Mouse (Mus musculus) stomach, embryonic 16.5 days (tissue): ENCODE results near the gene Catsperd. TPM values are rescaled to one million over a fixed set of nuclear protein-coding genes. Genes with fewer than 3 reads are reported as not detected.
"Not testable (repeated sequence)": the region's sequence is repeated elsewhere in the genome, so short reads cannot be mapped to it uniquely, and the experiment has no call there.

Experiments used
- ATAC-seq: fragments of 200-750 bp; cut with Nextera tagmentation; 2 replicates; pipeline ENCODE4 v1.8.0; 2017; ENCODE audit warnings: moderate number of reproducible peaks, moderate TSS enrichment; ENCODE audit not compliant: insufficient read depth, low FRiP score
- H3K27ac ChIP-seq: fragments of 300-500 bp; sonication (generic); 2 replicates; pipeline ENCODE4 v1.5.1; 2014; ENCODE audit warnings: low read length
- H3K27me3 ChIP-seq: fragments of 300-500 bp; sonication (generic); 2 replicates; pipeline ENCODE4 v1.6.1; 2014; ENCODE audit warnings: low read length, control low read depth, mixed read lengths; ENCODE audit not compliant: control insufficient read depth, insufficient read depth
- H3K36me3 ChIP-seq: fragments of 300-500 bp; sonication (generic); 2 replicates; pipeline ENCODE4 v1.6.1; 2014; ENCODE audit warnings: low read length; ENCODE audit not compliant: control insufficient read depth, insufficient read depth
- H3K4me1 ChIP-seq: fragments of 300-500 bp; sonication (generic); 2 replicates; pipeline ENCODE4 v1.6.1; 2014; ENCODE audit warnings: low read length, control low read depth, mixed read lengths; ENCODE audit not compliant: control insufficient read depth, insufficient read depth
- H3K4me2 ChIP-seq: fragments of 300-500 bp; sonication (generic); 2 replicates; pipeline ENCODE4 v1.6.1; 2014; ENCODE audit warnings: low read depth, low read length, mixed read lengths
- H3K4me3 ChIP-seq: fragments of 300-500 bp; sonication (generic); replicated peaks from 2 replicates; pipeline ENCODE4 v1.5.1; 2014; ENCODE audit warnings: mild to moderate bottlenecking, low read length
- H3K9ac ChIP-seq: fragments of 300-500 bp; sonication (generic); 2 replicates; pipeline ENCODE4 v1.6.1; 2014; ENCODE audit warnings: low read length
- H3K9me3 ChIP-seq: fragments of 300-500 bp; sonication (generic); replicated peaks from 2 replicates; pipeline ENCODE4 v1.6.1; 2016; ENCODE audit warnings: low read length, control low read depth; ENCODE audit not compliant: control insufficient read depth
- WGBS: fragments of 180-500 bp; shearing (Covaris S2); extraction: QIAGEN DNeasy Blood & Tissue Kit; methylation state at CpG from one replicate; pipeline ENCODE4 v1.1.7; 2014; 5-methylcytosine and 5-hydroxymethylcytosine counted together
- polyA plus RNA-seq: library from polyadenylated mRNA; unstranded; fragments of >200 nt; fragmentation: Nextera tagmentation; extraction: Ambion mirVana; gene quantifications from 2 replicates; pipeline ENCODE4 v1.2.1, GENCODE M21; 2015

Catsperd gene
- polyA plus RNA-seq, 1 experiment from 2014 or later: 0.65 TPM

DNA sequence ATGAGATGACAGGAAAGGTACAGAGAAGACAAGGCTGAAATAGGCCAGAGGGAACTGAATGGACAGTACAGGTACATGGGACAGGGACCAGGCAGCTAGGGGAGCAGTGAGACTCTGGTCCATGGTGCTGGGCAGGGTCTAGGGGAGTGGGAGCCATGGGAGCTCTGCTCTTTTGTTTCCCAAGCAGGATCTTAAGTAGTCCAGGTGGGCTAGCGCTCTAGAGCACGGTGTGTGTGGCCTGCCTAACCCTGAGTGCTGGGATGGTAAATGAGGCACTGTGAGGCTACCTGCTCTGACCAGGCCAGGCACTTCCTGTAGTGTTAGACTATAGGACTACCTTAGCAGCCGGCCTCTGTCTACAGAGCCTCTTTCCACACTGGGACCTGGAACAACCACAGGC, 11.2 kb upstream of the Catsperd start:
- Histone ChIP-seq H3K4me2 (no peak overlapping the region), H3K4me3 (no peak overlapping the region), H3K27ac (no peak overlapping the region), H3K36me3 (peaks cover 43% of the 10 kb centered on the region), H3K9ac (no peak overlapping the region), H3K4me1 (peaks cover 15% of the 10 kb centered on the region), H3K9me3 (no peaks in the 10 kb centered on the region), H3K27me3 (no peaks in the 10 kb centered on the region)
- 76% methylated on average over 3 of the region's 3 CpGs for WGBS
- ATAC-seq: no peak

DNA sequence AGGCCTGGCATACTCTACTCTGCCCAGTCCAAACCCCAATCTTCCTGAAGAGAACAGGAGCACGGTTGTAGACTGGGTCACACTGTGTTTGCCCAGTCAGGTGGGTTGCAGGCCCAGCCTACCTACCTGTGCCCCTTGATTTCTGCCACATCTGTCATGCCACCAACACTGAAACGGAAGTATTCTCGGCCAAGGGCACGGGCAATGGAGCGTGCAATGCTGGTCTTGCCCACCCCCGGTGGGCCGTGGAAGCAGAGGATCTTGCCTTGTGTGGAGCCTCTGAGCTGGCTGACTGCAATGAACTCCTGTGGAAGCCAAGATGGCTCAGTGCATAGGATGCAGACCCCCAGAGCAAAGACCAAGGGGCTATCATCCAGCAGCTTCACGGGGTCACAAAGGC, 10.3 kb upstream of the Catsperd start:
- Histone ChIP-seq H3K27ac (no peak overlapping the region), H3K4me3 (no peak overlapping the region), H3K9me3 (no peaks in the 10 kb centered on the region), H3K36me3 (peaks cover 48% of the 10 kb centered on the region), H3K4me1 (peaks cover 15% of the 10 kb centered on the region), H3K4me2 (no peak overlapping the region), H3K9ac (no peak overlapping the region), H3K27me3 (no peaks in the 10 kb centered on the region)
- 92% methylated on average over 8 of the region's 8 CpGs for WGBS
- no peak for ATAC-seq

DNA sequence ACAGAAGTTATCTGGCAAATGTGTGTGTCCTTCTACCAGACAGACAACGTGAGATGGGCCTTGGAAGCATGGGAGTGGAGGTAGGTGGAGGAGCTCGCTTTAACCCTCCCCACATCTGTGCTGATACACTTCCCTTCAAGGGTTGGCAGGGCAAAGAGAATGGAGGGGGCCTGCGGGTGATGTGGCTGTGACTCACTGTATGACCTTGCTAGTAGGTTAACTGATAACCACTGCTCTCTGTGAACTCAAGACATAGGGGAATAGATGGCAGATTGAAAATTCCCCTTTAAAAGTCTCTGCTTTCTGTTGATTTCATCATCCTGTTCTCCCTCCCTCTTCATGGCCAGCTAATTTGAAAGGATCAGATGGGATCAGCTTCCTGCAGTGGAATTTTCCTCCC, 2.4 kb upstream of the Catsperd start:
- H3K4me1 ChIP-seq: peaks cover 21% of the 10 kb centered on the region
- 71% methylated on average over 3 of the region's 3 CpGs for WGBS
- H3K27me3 ChIP-seq: no peaks in the 10 kb centered on the region
- no peak overlapping the region for H3K27ac ChIP-seq
- ATAC-seq: no peak
- no peaks in the 10 kb centered on the region for H3K9me3 ChIP-seq
- H3K9ac ChIP-seq: peak overlapping the region; percentile 10; the same call in 1 of the 2 replicates
- peaks cover 17% of the 10 kb centered on the region; the same call in 1 of the 2 replicates for H3K36me3 ChIP-seq
- H3K4me3 ChIP-seq: peak overlapping the region; percentile 97; the same call in 1 of the 2 replicates
- peak overlapping the region; percentile 97 for H3K4me2 ChIP-seq

DNA sequence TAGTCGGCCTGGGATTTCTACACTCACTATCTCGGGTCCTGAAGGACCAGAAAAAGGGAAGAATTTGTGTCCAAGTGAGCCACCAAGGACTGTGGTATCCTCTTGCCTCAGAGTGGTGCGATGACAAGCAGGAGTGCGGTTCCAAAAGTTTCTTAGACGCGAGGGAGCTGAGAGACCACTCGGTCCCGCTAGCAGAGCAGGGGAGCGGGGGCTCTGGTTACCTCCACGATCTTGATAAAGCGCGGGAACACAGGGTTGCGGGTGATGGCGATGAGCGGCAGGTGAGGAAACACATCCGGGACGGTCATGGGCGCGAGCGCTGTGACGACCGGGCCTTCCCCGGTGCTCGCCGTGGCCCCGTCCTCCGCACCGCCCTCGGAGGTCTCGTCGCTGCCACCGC, 1.7 kb upstream of the Catsperd start:
- H3K27me3 ChIP-seq: no peaks in the 10 kb centered on the region
- ATAC-seq: no peak
- peak overlapping the region; percentile 49; the same call in 1 of the 2 replicates for H3K27ac ChIP-seq
- peak overlapping the region; percentile 91 for H3K9ac ChIP-seq
- peak overlapping the region; percentile 97 for H3K4me2 ChIP-seq
- no peaks in the 10 kb centered on the region for H3K9me3 ChIP-seq
- H3K4me3 ChIP-seq: peak overlapping the region; percentile 97
- under 1% methylated on average over 32 of the region's 32 CpGs for WGBS
- peaks cover 14% of the 10 kb centered on the region; the same call in 1 of the 2 replicates for H3K36me3 ChIP-seq
- H3K4me1 ChIP-seq: peaks cover 21% of the 10 kb centered on the region

DNA sequence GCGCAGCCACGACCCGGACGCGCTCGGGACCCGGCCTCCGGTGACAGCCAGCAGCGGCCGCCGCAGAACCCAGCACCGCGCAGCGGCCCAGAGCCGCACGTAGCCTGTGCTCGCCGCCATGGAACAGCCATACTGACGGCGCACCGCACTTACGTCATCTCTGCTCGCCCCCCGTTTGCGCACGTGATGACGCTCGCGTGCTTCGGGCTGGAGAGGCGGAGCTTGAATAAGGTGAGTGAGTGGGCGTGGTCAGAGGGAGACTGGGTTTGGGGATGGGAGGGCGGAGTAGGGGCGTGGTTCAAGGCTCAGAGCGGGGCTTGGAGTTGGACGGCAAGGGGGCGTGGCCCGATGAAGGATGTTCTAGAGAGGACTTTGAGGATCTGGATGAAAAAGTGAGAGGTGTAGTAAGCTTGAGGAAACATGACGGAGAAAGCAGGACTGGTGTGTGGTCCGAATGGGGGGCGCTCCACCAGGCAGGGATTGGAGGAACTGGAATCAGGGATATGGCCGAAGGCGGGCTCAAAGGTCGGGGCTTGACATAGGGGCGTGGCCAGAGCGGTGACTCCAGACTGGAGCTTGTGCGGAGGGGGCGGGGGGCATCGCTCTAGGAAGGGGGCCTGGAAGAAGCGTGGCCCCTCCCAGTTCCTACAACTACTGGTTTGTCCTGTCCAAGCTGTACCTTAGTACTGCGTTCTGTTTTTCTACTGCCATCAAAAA, 1.0 kb upstream of the Catsperd start, which contains the start of gene Lonp1:
Gene Lonp1, minus strand, starts transcription at position 134 of the 717 bp plus-strand sequence.
- peak within 1 kb of the TSS; percentile 89 for H3K27ac ChIP-seq
- H3K9me3 ChIP-seq: no peaks in the 10 kb centered on the region
- H3K4me2 ChIP-seq: peak within 1 kb of the TSS; percentile 97
- no peaks in the 10 kb centered on the region for H3K27me3 ChIP-seq
- peak within 1 kb of the TSS; percentile 91 for H3K9ac ChIP-seq
- peaks cover 21% of the 10 kb centered on the region for H3K4me1 ChIP-seq
- peak within 1 kb of the TSS; percentile 97 for H3K4me3 ChIP-seq
- under 1% methylated on average over 50 of the region's 51 CpGs for WGBS
- peak; percentile 95 for ATAC-seq
- H3K36me3 ChIP-seq: peaks cover 10% of the 10 kb centered on the region; the same call in 1 of the 2 replicates

DNA sequence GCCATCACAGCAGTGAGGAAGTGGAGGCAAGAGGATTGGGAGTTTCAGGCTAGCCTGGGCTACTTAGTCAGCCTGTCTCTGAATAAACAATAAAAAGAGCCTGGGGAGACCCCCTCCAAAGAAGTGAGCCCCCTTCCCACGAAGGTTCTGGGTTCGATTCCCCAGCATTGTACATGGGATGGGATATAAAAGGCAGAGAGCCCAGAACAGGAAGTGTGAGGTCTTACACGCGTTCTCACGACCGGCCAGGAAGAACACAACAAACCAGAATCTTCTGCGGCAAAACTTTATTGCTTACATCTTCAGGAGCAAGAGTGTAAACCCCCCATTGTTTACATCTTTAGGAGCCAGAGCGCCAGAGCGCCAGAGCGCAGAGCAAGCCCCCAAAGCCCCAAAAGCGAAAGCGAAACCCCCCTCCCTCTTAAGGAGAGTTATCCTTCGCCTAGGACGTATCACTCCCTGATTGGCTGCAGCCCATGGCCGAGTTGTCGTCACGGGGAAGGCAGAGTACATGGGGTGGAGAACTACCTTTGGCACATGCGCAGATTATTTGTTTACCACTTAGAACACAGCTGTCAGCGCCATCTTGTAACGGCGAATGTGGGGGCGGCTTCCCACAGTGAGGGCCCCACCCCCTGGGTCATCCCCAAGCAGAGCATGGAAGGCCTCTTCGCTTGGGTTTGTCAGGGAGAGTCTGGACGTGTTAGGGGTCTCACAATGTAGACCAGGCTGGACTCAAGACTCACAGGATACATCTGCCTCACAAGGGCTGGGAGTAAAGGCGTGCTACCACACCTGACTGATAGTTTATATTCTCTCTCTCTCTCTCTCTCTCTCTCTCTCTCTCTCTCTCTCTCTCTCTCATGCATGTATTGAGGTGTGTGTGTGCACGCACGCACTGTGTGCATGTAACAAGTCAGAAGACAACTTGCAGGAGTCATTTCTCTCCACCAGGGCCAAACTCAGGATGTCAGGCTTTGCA, 2.1 kb downstream of the Catsperd start:
- H3K9me3 ChIP-seq, H3K4me3 ChIP-seq, ATAC-seq, H3K27ac ChIP-seq, H3K4me2 ChIP-seq, H3K36me3 ChIP-seq, H3K27me3 ChIP-seq, H3K9ac ChIP-seq: not testable (repeated sequence)
- whole genome bisulfite sequencing: 84% methylated on average over 26 of the region's 27 CpGs
- peaks cover 18% of the 10 kb centered on the region for H3K4me1 ChIP-seq

DNA sequence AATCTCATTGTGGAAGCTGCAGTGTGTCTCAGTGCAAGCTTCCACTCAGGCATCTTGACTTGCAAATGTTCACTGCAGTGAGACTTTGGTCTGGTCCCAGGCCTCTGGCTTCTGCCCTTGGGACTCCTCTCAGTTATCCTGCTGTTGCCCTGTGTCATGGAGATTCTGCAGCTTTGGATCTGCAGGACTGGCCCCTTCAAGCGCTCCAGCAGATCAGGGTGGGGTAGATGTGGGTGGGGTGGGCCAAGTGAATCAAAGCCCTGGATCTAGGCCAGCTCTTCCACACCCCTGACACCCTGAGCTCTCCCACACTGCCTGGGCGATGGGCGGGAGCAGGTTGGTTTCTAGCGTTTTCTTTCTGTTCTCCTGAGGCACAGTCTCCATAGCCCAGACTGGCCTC, 3.9 kb downstream of the Catsperd start:
- Histone ChIP-seq H3K4me2 (no peak overlapping the region), H3K9me3 (no peaks in the 10 kb centered on the region), H3K4me1 (peaks cover 7% of the 10 kb centered on the region; the same call in 1 of the 2 replicates), H3K9ac (no peak overlapping the region; the same call in 1 of the 2 replicates), H3K27ac (no peak overlapping the region), H3K4me3 (no peak overlapping the region), H3K36me3 (no peaks in the 10 kb centered on the region), H3K27me3 (no peaks in the 10 kb centered on the region)
- WGBS: 52% methylated on average over 4 of the region's 4 CpGs
- ATAC-seq: no peak

DNA sequence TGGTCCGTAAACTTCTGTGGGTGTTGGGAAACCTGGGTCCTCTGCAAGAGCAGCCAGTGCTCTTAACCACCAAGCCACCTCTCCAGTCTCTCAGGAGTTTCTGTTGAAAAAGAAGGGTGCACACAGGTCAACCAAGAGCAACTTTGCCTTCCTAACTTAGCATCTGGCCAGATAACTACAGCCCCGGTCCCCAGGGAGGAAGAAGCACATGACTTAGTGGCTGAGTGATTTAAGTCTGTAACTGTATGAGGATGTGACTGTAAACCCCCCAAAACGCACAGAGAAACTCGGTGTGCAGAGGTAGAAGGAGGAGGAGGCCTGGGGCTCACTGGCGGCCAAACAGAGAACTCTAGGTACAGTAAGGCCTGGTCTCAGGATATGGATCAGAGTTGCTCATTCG, 6.1 kb downstream of the Catsperd start:
- no peak overlapping the region for H3K4me3 ChIP-seq
- no peak overlapping the region for H3K9ac ChIP-seq
- H3K27me3 ChIP-seq: no peaks in the 10 kb centered on the region
- WGBS: 80% methylated on average over 6 of the region's 6 CpGs
- H3K36me3 ChIP-seq: no peaks in the 10 kb centered on the region
- H3K27ac ChIP-seq: no peak overlapping the region
- H3K4me1 ChIP-seq: no peaks in the 10 kb centered on the region
- ATAC-seq: no peak
- H3K4me2 ChIP-seq: no peak overlapping the region
- no peaks in the 10 kb centered on the region for H3K9me3 ChIP-seq

DNA sequence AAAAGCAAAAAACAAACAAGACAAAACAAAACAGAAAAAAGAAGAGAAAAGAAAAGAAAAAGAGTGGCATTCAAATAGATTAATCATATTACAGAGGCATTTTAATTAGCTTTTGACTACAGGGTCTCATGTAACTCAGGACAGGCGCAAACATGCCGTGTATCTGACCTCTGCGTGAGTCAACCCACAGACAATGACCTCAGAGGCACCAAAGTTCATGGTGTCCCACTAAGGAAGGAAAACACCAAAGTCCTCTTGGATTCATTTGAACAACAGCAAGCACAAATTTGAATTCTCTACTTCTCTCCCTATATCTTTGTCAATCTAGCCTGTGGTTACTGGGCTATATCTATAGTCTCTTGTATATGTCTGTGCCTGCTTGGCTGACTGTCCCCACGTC, 15.3 kb downstream of the Catsperd start:
- H3K36me3 ChIP-seq: no peaks in the 10 kb centered on the region
- WGBS: 74% methylated on average over 4 of the region's 4 CpGs
- H3K9me3 ChIP-seq: no peaks in the 10 kb centered on the region
- H3K4me3 ChIP-seq: no peak overlapping the region
- H3K27me3 ChIP-seq: no peaks in the 10 kb centered on the region
- H3K4me2 ChIP-seq: no peak overlapping the region
- no peak for ATAC-seq
- H3K4me1 ChIP-seq: no peaks in the 10 kb centered on the region
- no peak overlapping the region for H3K9ac ChIP-seq
- H3K27ac ChIP-seq: no peak overlapping the region
